Mouse (Mus musculus) hindlimb bud, embryonic 11.5 days (tissue): ENCODE measurements around the gene Pdcd6ip.

Experiments used
- DNase-seq: peaks from one replicate; pipeline ENCODE4 v3.0.0-alpha.2; 2012; ENCODE audit warnings: low read depth, low spot score; ENCODE audit errors: extremely low spot score

Pdcd6ip gene

DNA sequence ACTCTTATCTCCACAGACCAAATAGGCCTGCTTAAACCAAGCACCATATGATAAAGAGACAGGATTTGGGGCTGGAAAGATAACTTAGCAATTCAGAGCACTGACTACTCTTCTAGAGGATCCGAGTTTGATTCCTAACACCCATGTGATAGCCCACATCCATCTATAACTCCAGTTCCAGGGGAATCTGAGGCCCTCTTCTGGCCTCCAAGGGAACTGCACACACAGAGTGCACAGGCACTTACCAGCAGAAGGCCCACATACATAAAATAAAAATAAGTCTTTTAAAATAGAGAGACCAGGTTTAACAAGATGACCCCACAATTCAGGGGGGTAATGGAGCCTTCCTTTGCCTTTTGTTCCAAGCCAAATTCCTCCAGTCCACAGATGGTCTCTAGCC is 79.3 kb downstream of the Pdcd6ip start:
- DNase-seq, result no peak

DNA sequence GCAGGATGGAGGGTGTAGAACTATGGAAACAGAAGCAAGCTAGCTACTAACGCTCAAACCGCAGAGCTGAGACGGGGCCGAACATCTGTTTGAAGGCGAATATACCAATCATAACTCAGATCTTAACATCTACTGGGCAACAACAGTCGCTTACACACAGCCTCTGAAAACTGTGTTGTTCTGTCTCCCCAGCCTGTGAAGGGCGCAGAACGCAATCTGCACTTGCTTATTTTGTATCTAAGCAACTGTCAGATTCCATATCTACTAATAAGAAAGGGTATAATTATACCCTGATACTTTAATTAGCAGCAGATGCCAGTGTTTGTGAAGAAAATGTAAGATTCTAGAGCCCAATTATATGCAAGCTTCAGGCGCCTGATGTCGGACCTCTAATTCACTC is 81.3 kb downstream of the Pdcd6ip start:
- no peak for DNase-seq

DNA sequence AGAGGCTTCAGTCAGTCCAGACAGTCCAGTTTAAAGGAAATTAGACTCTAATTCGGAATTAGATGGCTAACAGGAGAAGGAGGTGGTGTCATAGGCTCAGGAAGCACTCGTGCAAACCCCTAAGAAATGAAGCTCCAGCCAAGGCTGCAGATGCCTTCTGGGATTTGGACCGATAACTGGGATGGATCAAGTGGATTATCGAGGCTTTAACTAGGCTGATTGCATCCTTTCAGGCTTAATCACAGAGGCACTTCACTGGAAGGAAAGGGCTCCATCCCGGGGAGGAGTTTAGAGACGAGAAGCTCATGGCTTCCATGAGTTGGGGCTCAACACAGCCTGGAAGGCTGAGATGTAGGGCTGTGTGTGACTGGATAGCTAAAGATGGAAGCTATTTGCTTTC is 84.0 kb downstream of the Pdcd6ip start:
- no peak for DNase-seq

DNA sequence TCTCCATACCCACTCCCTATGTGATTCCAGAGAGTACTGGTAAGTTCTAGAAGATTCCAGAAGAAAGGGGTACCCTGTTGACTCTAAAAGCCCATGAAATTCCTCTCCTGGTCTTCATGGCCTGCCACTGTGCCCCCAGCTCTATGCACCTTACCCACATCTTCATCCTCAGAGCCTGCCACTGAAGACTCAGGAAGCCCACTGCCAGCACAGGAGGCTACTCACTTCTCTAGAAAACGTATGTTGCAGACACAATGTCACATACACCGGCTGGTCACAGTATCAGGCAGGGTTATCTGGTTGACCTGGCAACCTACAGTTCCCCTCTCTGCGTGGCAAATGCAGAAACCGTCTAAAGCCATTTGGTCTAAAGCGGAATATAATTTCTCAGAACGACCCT is 91.0 kb downstream of the Pdcd6ip start:
- no peak for DNase-seq

DNA sequence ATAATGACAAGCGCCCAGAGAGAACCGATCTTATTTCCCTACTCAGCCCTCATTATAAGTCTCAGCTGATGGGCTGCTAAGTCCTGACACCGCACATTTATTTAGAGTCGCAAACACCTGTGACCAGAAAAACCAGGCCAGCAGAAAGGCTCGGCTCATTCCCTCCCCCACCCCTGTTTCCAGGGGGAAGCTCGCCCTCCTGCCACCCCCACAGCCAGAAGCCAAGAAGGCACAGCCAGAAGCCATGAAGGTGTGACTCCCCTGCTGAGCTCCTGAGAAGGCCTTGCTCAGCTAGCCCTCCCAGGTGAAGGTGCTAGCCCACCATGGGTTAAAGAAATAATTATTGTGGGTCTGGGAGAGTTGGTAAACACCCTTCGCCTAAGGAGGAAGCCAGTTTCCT is 97.3 kb downstream of the Pdcd6ip start:
- DNase-seq, result no peak

DNA sequence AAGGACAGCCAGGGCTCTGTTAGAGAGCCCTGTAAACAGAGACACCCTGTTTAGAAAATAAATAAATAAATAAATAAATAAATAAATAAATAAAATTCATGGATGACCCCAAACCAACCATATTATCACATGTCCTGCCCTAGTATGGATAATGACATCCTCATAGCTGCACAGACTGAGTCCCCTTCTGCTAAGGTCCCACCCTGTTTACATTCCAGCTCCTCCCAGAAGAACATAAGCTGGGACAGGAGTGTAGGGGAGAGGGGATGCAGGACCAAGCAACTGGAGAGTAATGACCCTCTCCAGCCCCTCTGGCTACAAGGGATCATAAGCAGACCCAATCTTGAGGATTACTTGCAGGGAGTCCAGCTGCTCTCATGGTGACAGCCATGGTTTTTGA is 105.9 kb downstream of the Pdcd6ip start:
- DNase-seq, result no peak
